Mouse (Mus musculus) lung, postnatal 0 days (tissue): ENCODE results near the gene Gm49384. TPM values are rescaled to one million over a fixed set of nuclear protein-coding genes. Genes with fewer than 3 reads are reported as not detected.
A peak's percentile ranks its signal among the peaks of the same experiment; 100 is the strongest.

Experiments
- ATAC-seq: fragments of 200-750 bp; cut with Nextera tagmentation; 2 replicates; pipeline ENCODE4 v1.8.0; 2017; ENCODE audit warnings: moderate library complexity
- DNase-seq: peaks from one replicate; pipeline ENCODE4 v3.0.0-alpha.2; 2016; ENCODE audit warnings: low spot score
- H3K27ac ChIP-seq: fragments of 300-500 bp; sonication (generic); 2 replicates; pipeline ENCODE4 v1.5.1; 2014; ENCODE audit warnings: antibody characterized with exemption, mild to moderate bottlenecking, low read length, mixed read lengths
- H3K27me3 ChIP-seq: fragments of 300-500 bp; sonication (generic); replicated peaks from 2 replicates; pipeline ENCODE4 v1.6.1; 2014; ENCODE audit warnings: low read length, mixed read lengths; ENCODE audit not compliant: insufficient read depth
- H3K36me3 ChIP-seq: fragments of 300-500 bp; sonication (generic); 2 replicates; pipeline ENCODE4 v1.6.1; 2014; ENCODE audit warnings: low read length, mixed read lengths; ENCODE audit not compliant: insufficient read depth
- H3K4me1 ChIP-seq: fragments of 300-500 bp; sonication (generic); 2 replicates; pipeline ENCODE4 v1.6.1; 2014; ENCODE audit warnings: antibody characterized with exemption, low read depth, low read length, mixed read lengths; ENCODE audit not compliant: insufficient read depth
- H3K4me2 ChIP-seq: fragments of 300-500 bp; sonication (generic); replicated peaks from 2 replicates; pipeline ENCODE4 v1.6.1; 2014; ENCODE audit warnings: low read depth, mild to moderate bottlenecking, low read length, moderate library complexity, mixed read lengths
- H3K4me3 ChIP-seq: fragments of 300-500 bp; sonication (generic); 2 replicates; pipeline ENCODE4 v1.5.1; 2014; ENCODE audit warnings: low read depth, low read length
- H3K9ac ChIP-seq: fragments of 300-500 bp; sonication (generic); replicated peaks from 2 replicates; pipeline ENCODE4 v1.6.1; 2014; ENCODE audit warnings: low read depth, mild to moderate bottlenecking
- H3K9me3 ChIP-seq: fragments of 300-500 bp; sonication (generic); 2 replicates; pipeline ENCODE4 v1.6.1; 2016; ENCODE audit warnings: low read length, mixed read lengths
- CTCF ChIP-seq: IDR thresholded peaks from 2 replicates; pipeline ENCODE4 v1.5.1; 2016; ENCODE audit warnings: antibody characterized with exemption, mild to moderate bottlenecking
- EP300 ChIP-seq: IDR thresholded peaks from 2 replicates; pipeline ENCODE4 v1.6.1; 2016; ENCODE audit warnings: antibody characterized with exemption, mild to moderate bottlenecking, control low read depth
- WGBS: fragments of 180-500 bp; shearing (Covaris S2); extraction: QIAGEN DNeasy Blood & Tissue Kit; methylation state at CpG from one replicate; pipeline ENCODE4 v1.1.7; 2014; 5-methylcytosine and 5-hydroxymethylcytosine counted together
- polyA plus RNA-seq: library from polyadenylated mRNA; unstranded; fragments of >200 nt; fragmentation: Nextera tagmentation; extraction: Ambion mirVana; gene quantifications from 2 replicates; pipeline ENCODE4 v1.2.1, GENCODE M21; 2015

The Gm49384 gene
- 6.3 and 6.4 TPM in 2 replicates for polyA plus RNA-seq

GRCm38 (mm10) chr12:69204052-69204833, at the start of gene Gm49384:
TSS of gene Gm49384 (minus strand) at chr12:69204267.
- H3K4me2 ChIP-seq: no peak within 1 kb of the TSS

GRCm38 (mm10) chr12:69253806-69254205, 49.7 kb upstream of the Gm49384 start:
- H3K27me3 ChIP-seq: no peaks in the 10 kb centered on the region
- no peak overlapping the region for H3K4me3 ChIP-seq
- 92% methylated on average over 1 of the region's 1 CpGs for WGBS
- no peaks in the 10 kb centered on the region for H3K4me1 ChIP-seq
- no peak overlapping the region for H3K27ac ChIP-seq
- DNase-seq (no peak), ATAC-seq (no peak)
- H3K4me2 ChIP-seq: no peak overlapping the region
- no peak overlapping the region for H3K9ac ChIP-seq
- H3K9me3 ChIP-seq: no peaks in the 10 kb centered on the region
- H3K36me3 ChIP-seq: no peaks in the 10 kb centered on the region
- no peak for TF ChIP-seq EP300
- no peak for TF ChIP-seq CTCF

More at GRCm38 (mm10) chr12:69204052-69204833, at the start of gene Gm49384:
- Histone ChIP-seq H3K4me3 (no peak within 1 kb of the TSS), H3K9ac (no peak within 1 kb of the TSS), H3K27ac (no peak within 1 kb of the TSS), H3K4me1 (no peaks in the 10 kb centered on the region), H3K36me3 (no peaks in the 10 kb centered on the region), H3K9me3 (no peaks in the 10 kb centered on the region), H3K27me3 (no peaks in the 10 kb centered on the region)
- ATAC-seq (no peak), DNase-seq (no peak)
- TF ChIP-seq EP300 (no peak), CTCF (no peak)
- WGBS: 80% methylated on average over 16 of the region's 16 CpGs

DNA sequence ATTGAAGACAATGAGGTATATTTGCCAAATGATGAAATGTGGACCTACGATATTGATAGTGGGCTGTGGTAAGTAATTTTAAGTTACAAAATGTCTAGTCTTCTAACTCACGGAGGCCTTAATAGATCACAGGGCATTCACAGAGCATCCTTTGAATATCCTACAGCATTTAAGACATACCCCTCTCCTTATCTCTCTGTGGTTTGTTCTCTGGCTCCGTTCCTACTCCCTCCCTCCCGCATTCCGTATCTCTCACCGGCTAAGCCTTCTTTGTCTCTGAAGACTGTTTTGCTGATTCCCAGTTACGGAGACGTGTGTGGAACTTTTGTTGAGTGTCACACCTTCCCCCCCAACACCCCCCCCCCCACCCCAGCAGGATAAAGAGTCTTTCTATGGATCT, 46.7 kb upstream of the Gm49384 start:
- Histone ChIP-seq H3K4me1 (no peaks in the 10 kb centered on the region), H3K4me3 (no peak overlapping the region), H3K27me3 (no peaks in the 10 kb centered on the region), H3K27ac (no peak overlapping the region), H3K9me3 (no peaks in the 10 kb centered on the region), H3K36me3 (no peaks in the 10 kb centered on the region), H3K4me2 (no peak overlapping the region), H3K9ac (no peak overlapping the region)
- 50% methylated on average over 8 of the region's 8 CpGs for WGBS
- TF ChIP-seq CTCF: no peak
- no peak for TF ChIP-seq EP300
- DNase-seq (no peak), ATAC-seq (no peak)

DNA sequence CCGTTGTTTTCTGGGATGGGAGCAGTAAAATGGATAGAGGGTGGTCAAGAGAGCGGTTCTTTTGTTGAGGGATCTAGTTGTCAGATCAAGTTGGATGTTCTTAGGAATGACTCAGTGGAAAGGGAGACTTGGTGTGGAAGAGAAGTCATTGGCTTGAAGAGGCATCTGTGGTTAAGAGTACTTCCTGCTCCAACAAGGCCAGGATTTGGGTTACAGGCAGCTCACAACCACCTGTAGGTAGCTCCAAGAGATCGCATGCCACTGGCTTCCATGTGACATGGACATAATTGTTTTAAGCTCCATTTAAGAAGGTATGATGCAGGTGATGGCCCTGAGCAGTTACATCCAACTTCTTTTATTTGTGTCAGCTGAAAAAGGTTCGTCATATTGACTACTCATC, 45.7 kb upstream of the Gm49384 start:
- ATAC-seq (no peak), DNase-seq (no peak)
- Histone ChIP-seq H3K4me2 (no peak overlapping the region), H3K36me3 (no peaks in the 10 kb centered on the region), H3K27ac (no peak overlapping the region), H3K4me1 (no peaks in the 10 kb centered on the region), H3K4me3 (no peak overlapping the region), H3K27me3 (no peaks in the 10 kb centered on the region), H3K9ac (no peak overlapping the region), H3K9me3 (no peaks in the 10 kb centered on the region)
- WGBS: 84% methylated on average over 4 of the region's 4 CpGs
- no peak for TF ChIP-seq CTCF
- TF ChIP-seq EP300: no peak

GRCm38 (mm10) chr12:69241771-69242431, 37.8 kb upstream of the Gm49384 start:
- Histone ChIP-seq H3K9ac (peak overlapping the region; percentile 69), H3K27ac (peak overlapping the region; percentile 78), H3K4me3 (peak overlapping the region; percentile 74), H3K27me3 (no peaks in the 10 kb centered on the region), H3K4me2 (peak overlapping the region; percentile 85), H3K9me3 (no peaks in the 10 kb centered on the region), H3K4me1 (no peaks in the 10 kb centered on the region), H3K36me3 (no peaks in the 10 kb centered on the region)
- DNase-seq (peak; percentile 72), ATAC-seq (peak; percentile 91)
- WGBS: under 1% methylated on average over 53 of the region's 64 CpGs
- TF ChIP-seq CTCF (no peak), EP300 (no peak)

DNA sequence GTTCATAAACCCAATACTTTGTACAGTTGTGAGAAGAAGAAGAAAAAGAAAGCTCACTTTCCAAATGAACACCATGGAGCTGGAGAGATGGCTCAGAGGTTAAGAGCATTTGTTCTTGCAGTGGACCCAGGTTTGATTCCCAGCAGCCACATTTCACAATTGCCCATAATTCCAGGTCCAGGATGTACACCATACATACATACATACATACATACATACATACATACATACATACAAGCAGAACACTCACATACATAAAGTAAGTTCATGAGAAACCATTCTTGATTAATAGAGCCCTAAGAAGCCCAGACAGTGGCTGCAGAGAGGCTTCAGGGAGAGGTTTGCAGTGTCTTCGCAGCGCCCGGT, 37.3 kb upstream of the Gm49384 start:
- ATAC-seq: no peak
- WGBS: 0% methylated on average over 3 of the region's 3 CpGs
- H3K36me3 ChIP-seq: no peaks in the 10 kb centered on the region

More for the DNA sequence above, 37.3 kb upstream of the Gm49384 start:
- H3K27me3 ChIP-seq: no peaks in the 10 kb centered on the region
- H3K9ac ChIP-seq: peak overlapping the region; percentile 69
- H3K9me3 ChIP-seq: no peaks in the 10 kb centered on the region
- H3K27ac ChIP-seq: peak overlapping the region; percentile 78
- no peaks in the 10 kb centered on the region for H3K4me1 ChIP-seq
- peak overlapping the region; percentile 85 for H3K4me2 ChIP-seq
- TF ChIP-seq EP300: no peak
- no peak for TF ChIP-seq CTCF
- peak overlapping the region; percentile 74 for H3K4me3 ChIP-seq
- DNase-seq: no peak
